Mouse (Mus musculus) kidney, postnatal 10 days (tissue): ENCODE data around the gene Cbl.

Experiments
- DNase-seq: peaks from one replicate; pipeline ENCODE4 v3.0.0; 2021; ENCODE audit warnings: mixed read lengths

Cbl gene

DNA sequence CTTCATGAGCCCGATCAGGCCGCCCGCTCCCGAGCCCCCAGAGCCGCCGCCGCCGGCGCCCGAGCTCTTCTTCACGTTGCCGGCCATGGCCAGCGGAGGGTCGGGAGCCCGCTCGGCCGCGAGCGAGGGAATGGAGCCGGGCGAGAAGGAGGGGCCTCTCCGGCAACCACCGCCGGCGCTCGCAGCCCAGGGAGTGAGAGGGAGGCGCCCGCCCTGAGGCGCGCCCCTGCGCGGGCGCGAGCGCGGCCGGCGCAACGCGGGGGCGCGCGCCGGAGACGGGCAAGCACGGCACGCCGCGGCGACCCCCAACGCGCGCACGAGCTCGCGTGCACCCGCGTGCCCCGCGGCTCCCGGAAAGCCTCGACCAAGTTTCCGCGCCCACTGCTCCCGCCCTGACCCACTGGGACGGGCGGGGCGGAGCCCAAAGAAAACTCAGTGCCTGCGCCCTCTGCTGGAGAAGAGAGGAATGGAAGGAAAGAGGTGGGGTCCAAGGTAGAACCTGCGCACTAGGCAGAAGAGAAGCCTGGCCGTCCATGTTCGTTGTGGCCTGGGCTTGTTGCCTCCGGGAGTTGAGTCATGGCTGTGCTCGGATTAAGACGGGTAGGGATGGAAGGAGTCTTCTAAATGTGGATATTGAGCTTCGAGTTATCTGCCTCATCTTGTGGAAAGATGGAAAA is at the start of gene Cbl:
Cbl (minus strand) TSS at position 248 of the 677 bp plus-strand sequence.
- DNase-seq = peak; percentile 99

DNA sequence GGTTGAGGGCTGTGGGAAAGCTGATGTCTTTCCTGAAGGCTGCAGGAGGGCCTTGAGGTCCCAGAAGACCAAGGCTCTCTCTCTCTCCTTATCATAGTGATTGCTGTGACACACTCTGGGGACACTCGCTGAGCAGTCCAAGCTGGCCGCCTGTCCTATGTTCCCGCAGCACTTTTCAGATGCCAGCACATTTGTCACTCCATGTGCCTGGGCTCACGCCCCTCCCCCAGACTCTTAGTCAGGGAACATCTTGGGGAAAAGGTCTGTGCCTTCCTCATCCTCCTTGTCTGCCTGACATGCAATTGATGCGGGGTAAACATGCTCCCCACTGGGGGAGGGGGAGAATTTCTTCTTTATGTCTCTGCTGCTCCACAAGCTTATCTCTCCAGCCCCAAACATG is 49.3 kb upstream of the Cbl start:
- DNase-seq = no peak

DNA sequence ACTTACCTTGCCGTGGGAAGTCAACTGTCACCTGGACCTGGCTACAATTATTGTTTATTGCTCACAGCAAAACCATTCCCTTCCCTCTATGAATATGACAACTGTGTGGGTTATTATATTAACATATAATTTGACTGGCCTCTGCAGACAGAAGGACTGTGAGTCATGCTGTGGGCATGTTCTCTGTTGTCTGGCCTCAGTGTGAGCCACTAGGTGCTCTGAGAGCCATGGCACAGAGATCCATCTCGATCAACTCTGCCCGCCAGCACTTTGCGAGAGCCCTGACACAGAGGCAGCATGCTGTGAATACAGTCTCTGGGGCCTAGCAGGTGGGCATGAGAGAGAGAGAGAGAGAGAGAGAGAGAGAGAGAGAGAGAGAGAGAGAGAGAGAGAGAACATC is 36.1 kb upstream of the Cbl start:
- no peak for DNase-seq

- peak; percentile 57 for DNase-seq
These were observed 35.2 kb upstream of the Cbl start for GRCm38 (mm10) chr9:44269077-44269476.

GRCm38 (mm10) chr9:44268432-44268831 is 34.6 kb upstream of the Cbl start, which contains the start of gene Nlrx1:
Gene Nlrx1 (minus strand): TSS chr9:44268599.
- DNase-seq = no peak

DNA sequence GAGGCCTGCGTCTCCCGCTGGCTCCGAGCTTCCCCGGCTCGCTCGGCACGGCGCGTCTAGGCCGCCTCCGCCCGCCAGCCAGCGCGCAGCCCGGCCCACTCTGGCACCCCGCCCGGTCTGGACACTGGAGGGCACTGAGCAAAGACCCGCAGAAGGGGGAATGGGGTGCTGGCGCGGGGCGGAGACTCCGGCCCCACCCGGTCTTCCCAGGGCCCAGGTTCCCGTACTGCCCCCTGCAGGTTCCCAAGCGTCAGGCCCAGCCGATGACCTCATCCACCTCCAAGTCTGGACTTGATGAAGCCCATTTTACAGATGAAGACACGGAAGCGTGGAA is 34.1 kb upstream of the Cbl start:
- DNase-seq = peak; percentile 96

GRCm38 (mm10) chr9:44267319-44268026 is 33.6 kb upstream of the Cbl start:
- DNase-seq = peak; percentile 62

GRCm38 (mm10) chr9:44266478-44267226 is 32.8 kb upstream of the Cbl start:
- DNase-seq = no peak

DNA sequence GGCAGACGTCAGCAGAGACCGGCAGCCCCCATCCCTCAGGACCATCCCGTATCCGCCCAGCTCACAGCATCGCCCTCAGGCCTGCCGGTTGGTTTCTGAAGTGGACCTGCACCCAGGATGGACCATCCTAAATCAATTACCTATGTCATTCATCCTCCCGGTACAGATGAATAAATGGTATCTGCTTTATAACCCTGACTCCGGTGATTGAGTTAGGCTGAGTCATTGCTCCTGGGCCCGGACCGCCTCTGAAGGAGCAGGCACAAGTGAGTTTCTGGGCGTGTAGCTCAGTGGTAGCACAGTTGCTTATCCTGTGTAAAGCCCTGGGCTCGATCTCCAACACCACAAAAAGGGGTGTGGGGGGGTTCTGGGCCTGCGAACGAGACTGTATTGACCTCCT is 27.5 kb upstream of the Cbl start:
- no peak for DNase-seq

- no peak for DNase-seq
These were observed 25.2 kb upstream of the Cbl start for GRCm38 (mm10) chr9:44259014-44259413.

- no peak for DNase-seq
These were observed 22.4 kb upstream of the Cbl start for GRCm38 (mm10) chr9:44256213-44256612.

DNA sequence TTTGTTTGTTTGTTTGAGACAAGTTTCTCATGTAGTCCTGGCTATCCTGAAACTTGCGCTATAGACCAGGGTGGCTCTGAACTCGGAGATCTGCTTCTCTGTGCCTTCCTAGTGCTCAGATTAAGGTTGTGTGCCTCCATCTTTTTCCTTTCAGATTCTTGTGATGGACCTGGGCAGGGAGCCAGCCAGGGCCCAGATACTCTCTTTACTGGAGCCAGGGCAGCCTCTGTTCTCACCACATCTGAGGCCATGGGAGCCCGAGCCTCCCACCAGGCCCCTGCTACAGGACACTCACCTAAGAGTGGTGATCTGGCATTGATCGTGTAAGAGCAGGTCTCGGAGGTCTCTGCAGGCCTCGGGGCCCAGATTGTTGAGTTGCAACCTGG is 21.3 kb upstream of the Cbl start:
- DNase-seq = no peak

GRCm38 (mm10) chr9:44254508-44255135 is 20.8 kb upstream of the Cbl start:
- DNase-seq = no peak

- DNase-seq = no peak
These were observed 19.6 kb upstream of the Cbl start for GRCm38 (mm10) chr9:44253441-44253840.

GRCm38 (mm10) chr9:44251314-44251713 is 17.5 kb upstream of the Cbl start, which contains the start of gene Pdzd3:
Gene Pdzd3 (minus strand): TSS chr9:44251471.
- DNase-seq = peak; percentile 73

- DNase-seq = no peak
These were observed 16.6 kb upstream of the Cbl start for GRCm38 (mm10) chr9:44250445-44250844.

DNA sequence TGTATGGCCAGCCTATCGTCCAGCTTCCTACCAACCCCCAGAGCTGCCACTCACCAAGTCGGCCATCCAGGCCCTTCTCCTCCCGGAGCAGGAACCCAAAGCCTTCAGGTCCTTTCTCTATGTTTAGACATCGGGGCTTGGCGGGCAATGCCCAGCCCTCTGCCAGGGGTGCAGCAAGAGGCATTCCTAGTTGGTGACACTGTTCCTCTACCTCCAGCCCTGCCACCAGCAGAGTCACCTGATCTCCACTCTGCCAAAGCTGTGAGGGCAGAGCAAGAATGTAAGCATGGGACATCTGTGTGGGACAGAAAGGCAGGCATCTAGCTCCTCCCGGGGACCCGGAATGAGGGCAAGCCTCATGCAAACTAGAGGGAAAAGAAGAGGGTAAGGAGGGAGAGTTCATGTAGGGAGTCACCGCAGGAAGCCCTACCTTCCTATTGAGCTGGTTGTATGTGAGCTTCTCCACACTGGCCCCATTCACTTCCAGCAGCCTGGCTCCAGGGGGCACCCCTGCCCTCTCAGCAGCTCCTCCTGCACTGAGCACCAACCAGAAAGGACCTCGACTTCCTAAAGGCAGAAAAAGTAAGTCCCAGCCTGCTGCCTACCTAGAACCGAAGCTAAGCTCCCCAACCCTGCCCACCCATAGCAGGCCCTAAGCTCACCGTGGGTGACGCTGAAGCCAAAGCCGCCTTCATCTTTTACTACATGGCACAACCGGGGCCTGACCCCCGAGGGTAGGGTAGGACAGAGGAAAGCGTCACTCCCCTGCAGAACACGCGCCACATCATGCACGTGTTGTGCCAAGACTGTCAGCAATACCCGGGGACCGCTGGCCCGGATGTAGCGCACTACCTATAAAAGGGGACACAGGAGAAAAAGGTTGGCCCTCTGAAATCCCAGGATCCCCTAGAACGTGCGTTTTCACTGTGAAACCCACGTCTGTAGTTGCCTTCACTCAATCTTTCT is 15.6 kb upstream of the Cbl start:
- DNase-seq = peak; percentile 84

DNA sequence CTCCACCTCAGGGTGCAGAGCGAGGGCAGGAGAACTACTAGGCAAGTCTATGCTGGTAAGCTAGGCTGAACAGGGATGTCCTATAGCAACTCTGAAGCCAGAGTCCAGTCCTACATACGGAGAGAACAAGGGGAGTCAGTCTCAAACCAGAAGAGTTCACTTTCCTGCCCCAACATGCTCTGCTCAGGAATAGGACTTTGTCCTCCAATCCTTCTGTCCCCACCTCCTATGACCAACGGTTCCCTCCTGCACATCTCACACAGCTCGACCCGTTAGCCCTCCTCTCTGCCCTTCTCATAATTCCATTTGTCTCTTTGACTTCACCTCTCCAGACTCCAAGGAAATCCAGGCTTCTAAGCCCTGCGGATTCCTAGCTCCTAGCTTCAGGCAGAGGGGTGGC is 14.1 kb upstream of the Cbl start:
- no peak for DNase-seq

- no peak for DNase-seq
These were observed 9.8 kb upstream of the Cbl start for GRCm38 (mm10) chr9:44243621-44244020.

DNA sequence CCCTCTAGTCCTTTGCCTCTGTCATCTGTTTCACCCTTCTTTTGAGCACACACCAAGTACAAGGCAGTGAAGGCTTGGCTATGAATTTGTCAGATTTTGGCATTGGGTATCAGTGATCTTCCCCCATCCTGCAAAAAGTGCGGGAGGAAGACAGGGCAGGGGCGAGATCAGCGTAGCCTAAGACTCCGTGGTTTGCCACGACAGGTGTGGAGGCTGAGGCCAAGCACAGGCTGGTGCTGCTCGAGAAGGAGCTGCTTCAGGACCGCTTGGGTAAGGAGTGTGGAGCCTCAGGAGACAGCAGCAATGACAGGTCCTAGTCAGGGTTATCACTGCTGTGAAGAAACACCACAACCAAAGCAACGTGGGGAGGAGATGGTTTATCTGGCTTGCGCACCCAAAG is 7.6 kb upstream of the Cbl start:
- no peak for DNase-seq

DNA sequence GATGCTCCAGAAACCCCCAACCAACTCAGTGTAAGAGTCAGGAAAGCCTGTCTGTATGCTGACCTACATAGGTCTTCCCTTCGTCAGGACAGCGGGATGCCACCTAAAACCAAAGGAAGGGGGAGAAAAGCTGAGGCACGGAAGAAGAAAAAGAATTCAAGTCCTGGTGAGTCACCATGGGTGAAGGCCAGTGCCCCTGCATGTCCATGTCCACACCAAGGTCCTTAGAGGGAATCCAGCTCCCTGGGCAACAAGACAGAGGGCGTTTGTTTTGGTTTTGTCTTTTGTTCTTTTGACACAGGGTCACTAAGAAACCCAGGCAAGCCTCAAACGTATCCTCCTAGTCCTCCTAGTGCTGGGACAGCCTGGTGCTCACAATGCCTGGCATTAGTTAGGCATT is 7.1 kb upstream of the Cbl start:
- no peak for DNase-seq

DNA sequence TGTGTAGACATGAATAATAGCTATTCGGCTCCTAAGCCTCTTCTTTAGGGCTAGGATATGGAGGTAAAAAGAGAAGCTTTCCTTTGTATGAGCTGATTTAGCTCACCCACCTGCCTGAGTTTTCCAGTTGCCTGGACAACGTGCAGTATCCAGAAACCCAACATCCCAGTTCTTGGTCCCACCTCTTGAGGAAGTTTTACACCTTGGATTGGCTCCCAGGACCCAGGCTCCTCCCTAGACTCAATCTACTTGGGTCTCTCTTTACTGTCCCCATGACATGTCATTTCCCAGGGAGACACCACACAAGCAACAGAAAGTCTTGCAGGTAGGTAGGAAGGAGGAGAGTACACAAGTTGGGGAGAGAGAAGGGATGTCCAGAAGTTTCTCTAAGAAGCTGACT is 6.5 kb upstream of the Cbl start, which contains the start of gene Ccdc153:
Ccdc153 (plus strand) TSS at position 278 of the 400 bp plus-strand sequence.
- DNase-seq = no peak
